8 mouse cellular contexts compared by ENCODE assay signal in genomic region chr2:121354378-121354777, GRCm38 (mm10). TPM values are rescaled to one million over a fixed set of nuclear protein-coding genes. Genes with fewer than 3 reads are reported as not detected.
DNase-seq lines count a peak whose midpoint lies in the region; ATAC-seq lines count a peak whose summit lies in the region.

No protein-coding gene starts in this region.

- WGBS in lung, embryonic 16.5 days = under 1% methylated on average over 6 of the region's 6 CpGs
- WGBS in embryonic facial prominence, embryonic 13.5 days = 6% methylated on average over 6 of the region's 6 CpGs
- WGBS in limb, embryonic 13.5 days = 7% methylated on average over 6 of the region's 6 CpGs
- WGBS in stomach, embryonic 14.5 days = 2% methylated on average over 6 of the region's 6 CpGs

- H3K36me3 ChIP-seq in lung, embryonic 16.5 days (ENCODE audit: control insufficient read depth, insufficient read depth, low read length) = no peaks in the 10 kb centered on the region
- peaks cover 2% of the 10 kb centered on the region; the same call in 1 of the 2 replicates for H3K36me3 ChIP-seq in embryonic facial prominence, embryonic 13.5 days
- H3K36me3 ChIP-seq in limb, embryonic 13.5 days = no peaks in the 10 kb centered on the region
- no peaks in the 10 kb centered on the region; the same call in 1 of the 2 replicates for H3K36me3 ChIP-seq in stomach, embryonic 14.5 days (ENCODE audit: control insufficient read depth, insufficient read depth, low read length)

- no peak for DNase-seq in lung, postnatal 14 days
- DNase-seq in right cerebral cortex, postnatal 36 days (ENCODE audit: low spot score in 2 of 2) = no peak
- no peak for DNase-seq in right cerebral cortex, postnatal 14 days
- DNase-seq in right cerebral cortex, postnatal 25 days = no peak

- ATAC-seq in lung, embryonic 16.5 days (ENCODE audit: low read depth) = no peak
- no peak for ATAC-seq in embryonic facial prominence, embryonic 13.5 days (ENCODE audit: insufficient number of reproducible peaks, insufficient read depth, low FRiP score, low TSS enrichment, low read depth)
- no peak for ATAC-seq in limb, embryonic 13.5 days (ENCODE audit: low FRiP score, low read depth)
- ATAC-seq in stomach, embryonic 14.5 days (ENCODE audit: insufficient number of reproducible peaks, insufficient read depth, low FRiP score, low read depth) = no peak

- peaks cover 20% of the 10 kb centered on the region for H3K27me3 ChIP-seq in lung, embryonic 16.5 days (ENCODE audit: control insufficient read depth, insufficient read depth, low read depth, low read length)
- no peaks in the 10 kb centered on the region for H3K27me3 ChIP-seq in embryonic facial prominence, embryonic 13.5 days
- H3K27me3 ChIP-seq in limb, embryonic 13.5 days = peaks cover 23% of the 10 kb centered on the region
- no peaks in the 10 kb centered on the region for H3K27me3 ChIP-seq in stomach, embryonic 14.5 days (ENCODE audit: control insufficient read depth, insufficient read depth, low read length)

- no peaks in the 10 kb centered on the region for H3K9me3 ChIP-seq in lung, embryonic 16.5 days (ENCODE audit: control insufficient read depth, low read length)
- no peaks in the 10 kb centered on the region for H3K9me3 ChIP-seq in embryonic facial prominence, embryonic 13.5 days
- no peaks in the 10 kb centered on the region for H3K9me3 ChIP-seq in limb, embryonic 13.5 days
- H3K9me3 ChIP-seq in stomach, embryonic 14.5 days (ENCODE audit: control insufficient read depth, low read depth, low read length) = no peaks in the 10 kb centered on the region

- peak overlapping the region; percentile 96 for H3K4me2 ChIP-seq in lung, embryonic 16.5 days (ENCODE audit: low read depth, low read length)
- H3K4me2 ChIP-seq in embryonic facial prominence, embryonic 13.5 days = peak overlapping the region; percentile 83
- H3K4me2 ChIP-seq in limb, embryonic 13.5 days (replicated peaks) = peak overlapping the region; percentile 70
- peak overlapping the region; percentile 85 for H3K4me2 ChIP-seq in stomach, embryonic 14.5 days (replicated peaks; ENCODE audit: low read depth, low read length)

- H3K9ac ChIP-seq in lung, embryonic 16.5 days (ENCODE audit: low read length) = peak overlapping the region; percentile 82
- H3K9ac ChIP-seq in embryonic facial prominence, embryonic 13.5 days = peak overlapping the region; percentile 81
- peak overlapping the region; percentile 77 for H3K9ac ChIP-seq in limb, embryonic 13.5 days
- H3K9ac ChIP-seq in stomach, embryonic 14.5 days (replicated peaks; ENCODE audit: low read depth, low read length) = peak overlapping the region; percentile 69

- H3K27ac ChIP-seq in lung, embryonic 16.5 days (ENCODE audit: low read length) = no peak overlapping the region
- H3K27ac ChIP-seq in embryonic facial prominence, embryonic 13.5 days = no peak overlapping the region
- H3K27ac ChIP-seq in limb, embryonic 13.5 days = no peak overlapping the region
- H3K27ac ChIP-seq in stomach, embryonic 14.5 days (ENCODE audit: low read length) = peak overlapping the region; percentile 39; the same call in 1 of the 2 replicates

- peak overlapping the region; percentile 81 for H3K4me3 ChIP-seq in lung, embryonic 16.5 days (ENCODE audit: low read length)
- peak overlapping the region; percentile 68 for H3K4me3 ChIP-seq in embryonic facial prominence, embryonic 13.5 days
- peak overlapping the region; percentile 63 for H3K4me3 ChIP-seq in limb, embryonic 13.5 days
- H3K4me3 ChIP-seq in stomach, embryonic 14.5 days (ENCODE audit: low read depth, low read length) = peak overlapping the region; percentile 65

- H3K4me1 ChIP-seq in lung, embryonic 16.5 days (replicated peaks; ENCODE audit: control insufficient read depth, insufficient read depth, low read length) = peaks cover 8% of the 10 kb centered on the region
- H3K4me1 ChIP-seq in embryonic facial prominence, embryonic 13.5 days = peaks cover 25% of the 10 kb centered on the region
- H3K4me1 ChIP-seq in limb, embryonic 13.5 days = peaks cover 18% of the 10 kb centered on the region
- peaks cover 5% of the 10 kb centered on the region; the same call in 1 of the 2 replicates for H3K4me1 ChIP-seq in stomach, embryonic 14.5 days (ENCODE audit: control insufficient read depth, insufficient read depth, low read length)

RNA-seq across cellular contexts. Expression of gene Ppip5k1, which starts 0.8 kb away (rescaled TPM):
- 12.0 and 12.7 TPM in 2 replicates for polyA plus RNA-seq in lung, embryonic 16.5 days (2015; fragmentation: Nextera tagmentation; extraction: Ambion mirVana)
- 8.4 and 11.7 TPM in 2 replicates for polyA plus RNA-seq in embryonic facial prominence, embryonic 13.5 days (2015; fragmentation: Nextera tagmentation; extraction: Ambion mirVana)
- 8.1 and 8.8 TPM in 2 replicates for polyA plus RNA-seq in limb, embryonic 13.5 days (2015; fragmentation: Nextera tagmentation; extraction: Ambion mirVana)
- polyA plus RNA-seq in stomach, embryonic 14.5 days (2014; fragmentation: Nextera tagmentation; extraction: Ambion mirVana) = 15.4 and 18.0 TPM in 2 replicates

RNA-seq across cellular contexts. Expression of gene Ckmt1, which starts 3.1 kb away (rescaled TPM):
- 4.2 and 5.3 TPM in 2 replicates for polyA plus RNA-seq in lung, embryonic 16.5 days (2015; fragmentation: Nextera tagmentation; extraction: Ambion mirVana)
- 12.9 and 19.7 TPM in 2 replicates for polyA plus RNA-seq in embryonic facial prominence, embryonic 13.5 days (2015; fragmentation: Nextera tagmentation; extraction: Ambion mirVana)
- 2.6 and 3.4 TPM in 2 replicates for polyA plus RNA-seq in limb, embryonic 13.5 days (2015; fragmentation: Nextera tagmentation; extraction: Ambion mirVana)
- polyA plus RNA-seq in stomach, embryonic 14.5 days (2014; fragmentation: Nextera tagmentation; extraction: Ambion mirVana) = 43.6 and 53.7 TPM in 2 replicates

RNA-seq across cellular contexts. Expression of gene Strc, which starts 32.6 kb away (rescaled TPM):
- polyA plus RNA-seq in lung, embryonic 16.5 days (2015; fragmentation: Nextera tagmentation; extraction: Ambion mirVana) = not detected in 2 replicates
- not detected in 2 replicates for polyA plus RNA-seq in embryonic facial prominence, embryonic 13.5 days (2015; fragmentation: Nextera tagmentation; extraction: Ambion mirVana)
- not detected in 2 replicates for polyA plus RNA-seq in limb, embryonic 13.5 days (2015; fragmentation: Nextera tagmentation; extraction: Ambion mirVana)
- not detected in 2 replicates for polyA plus RNA-seq in stomach, embryonic 14.5 days (2014; fragmentation: Nextera tagmentation; extraction: Ambion mirVana)

RNA-seq across cellular contexts. Expression of gene Pdia3, which starts 59.2 kb away (rescaled TPM):
- 806 and 902 TPM in 2 replicates for polyA plus RNA-seq in lung, embryonic 16.5 days (2015; fragmentation: Nextera tagmentation; extraction: Ambion mirVana)
- polyA plus RNA-seq in embryonic facial prominence, embryonic 13.5 days (2015; fragmentation: Nextera tagmentation; extraction: Ambion mirVana) = 657 and 685 TPM in 2 replicates
- 760 and 810 TPM in 2 replicates for polyA plus RNA-seq in limb, embryonic 13.5 days (2015; fragmentation: Nextera tagmentation; extraction: Ambion mirVana)
- polyA plus RNA-seq in stomach, embryonic 14.5 days (2014; fragmentation: Nextera tagmentation; extraction: Ambion mirVana) = 484 and 546 TPM in 2 replicates

RNA-seq across cellular contexts. Expression of gene Catsper2, which starts 59.2 kb away (rescaled TPM):
- polyA plus RNA-seq in lung, embryonic 16.5 days (2015; fragmentation: Nextera tagmentation; extraction: Ambion mirVana) = 1.9 and 2.0 TPM in 2 replicates
- polyA plus RNA-seq in embryonic facial prominence, embryonic 13.5 days (2015; fragmentation: Nextera tagmentation; extraction: Ambion mirVana) = 3.3 and 3.8 TPM in 2 replicates
- 3.0 TPM in 2 replicates for polyA plus RNA-seq in limb, embryonic 13.5 days (2015; fragmentation: Nextera tagmentation; extraction: Ambion mirVana)
- 2.2 and 3.0 TPM in 2 replicates for polyA plus RNA-seq in stomach, embryonic 14.5 days (2014; fragmentation: Nextera tagmentation; extraction: Ambion mirVana)
